Mouse (Mus musculus) embryonic facial prominence, embryonic 10.5 days (tissue): ENCODE results near the gene Olfr1056. TPM values are rescaled to one million over a fixed set of nuclear protein-coding genes. Genes with fewer than 3 reads are reported as not detected.
"Not testable (repeated sequence)": the region's sequence is repeated elsewhere in the genome, so short reads cannot be mapped to it uniquely, and the experiment has no call there.

Experiments used
- DNase-seq: peaks from one replicate; pipeline ENCODE4 v3.0.0-alpha.2; 2017; ENCODE audit warnings: low spot score
- H3K27ac ChIP-seq: fragments of 300-500 bp; sonication (generic); replicated peaks from 2 replicates; pipeline ENCODE4 v1.5.1; 2016; ENCODE audit warnings: mild to moderate bottlenecking
- H3K27me3 ChIP-seq: fragments of 300-500 bp; sonication (generic); replicated peaks from 2 replicates; pipeline ENCODE4 v1.6.1; 2016; ENCODE audit warnings: low read depth, mild to moderate bottlenecking; ENCODE audit not compliant: poor library complexity, severe bottlenecking
- H3K36me3 ChIP-seq: fragments of 300-500 bp; sonication (generic); replicated peaks from 2 replicates; pipeline ENCODE4 v1.6.1; 2016; ENCODE audit warnings: mild to moderate bottlenecking, moderate library complexity
- H3K4me1 ChIP-seq: fragments of 300-500 bp; sonication (generic); 2 replicates; pipeline ENCODE4 v1.6.1; 2016
- H3K4me3 ChIP-seq: fragments of 300-500 bp; sonication (generic); 2 replicates; pipeline ENCODE4 v1.5.1; 2016; ENCODE audit warnings: mild to moderate bottlenecking, moderate library complexity
- H3K9me3 ChIP-seq: fragments of 300-500 bp; sonication (generic); 2 replicates; pipeline ENCODE4 v1.6.1; 2016; ENCODE audit warnings: mild to moderate bottlenecking
- WGBS: fragments of 180-500 bp; shearing (Covaris S2); methylation state at CpG from one replicate; pipeline ENCODE4 v1.1.7; 2016; 5-methylcytosine and 5-hydroxymethylcytosine counted together
- polyA plus RNA-seq: library from polyadenylated mRNA; unstranded; fragments of >200 nt; fragmentation: Nextera tagmentation; extraction: Ambion mirVana; gene quantifications from 2 replicates; pipeline ENCODE4 v1.2.1, GENCODE M21; 2016

Gene Olfr1056
- not detected in 2 replicates for polyA plus RNA-seq

DNA sequence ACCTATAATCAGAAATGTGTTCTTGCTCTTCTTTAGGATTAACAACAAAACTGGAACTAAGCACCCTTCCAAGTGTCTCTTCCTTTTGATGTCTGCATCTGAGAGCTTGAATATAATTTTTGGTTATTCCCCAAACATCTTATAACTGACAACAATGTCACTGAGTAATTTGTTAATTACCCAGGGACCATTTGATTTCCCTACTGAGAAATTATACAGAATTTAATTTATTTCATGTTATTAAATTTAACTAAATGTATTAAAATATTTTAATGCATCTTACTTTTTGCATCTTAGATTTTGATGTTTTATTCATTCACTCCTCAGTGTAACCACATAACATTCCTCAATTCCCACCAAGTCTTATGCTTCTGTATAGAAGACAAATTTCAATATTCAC is at the start of gene Olfr1056:
TSS of gene Olfr1056 (minus strand) at position 101 of the 400 bp plus-strand sequence.
- Histone ChIP-seq H3K9me3 (no peaks in the 10 kb centered on the region), H3K36me3 (no peaks in the 10 kb centered on the region), H3K27ac (no peak within 1 kb of the TSS), H3K4me3 (no peak within 1 kb of the TSS), H3K4me1 (no peaks in the 10 kb centered on the region), H3K27me3 (no peaks in the 10 kb centered on the region)
- no peak for DNase-seq

- H3K36me3 ChIP-seq, result no peaks in the 10 kb centered on the region
- no peak for DNase-seq
- no peaks in the 10 kb centered on the region for H3K4me1 ChIP-seq
- no peaks in the 10 kb centered on the region for H3K9me3 ChIP-seq
- H3K27me3 ChIP-seq, result no peaks in the 10 kb centered on the region
- WGBS, result 95% methylated on average over 2 of the region's 2 CpGs
- H3K4me3 ChIP-seq, result no peak overlapping the region
- no peak overlapping the region for H3K27ac ChIP-seq
Measured at GRCm38 (mm10) chr2:86395114-86395513, 32.8 kb upstream of the Olfr1056 start.

DNA sequence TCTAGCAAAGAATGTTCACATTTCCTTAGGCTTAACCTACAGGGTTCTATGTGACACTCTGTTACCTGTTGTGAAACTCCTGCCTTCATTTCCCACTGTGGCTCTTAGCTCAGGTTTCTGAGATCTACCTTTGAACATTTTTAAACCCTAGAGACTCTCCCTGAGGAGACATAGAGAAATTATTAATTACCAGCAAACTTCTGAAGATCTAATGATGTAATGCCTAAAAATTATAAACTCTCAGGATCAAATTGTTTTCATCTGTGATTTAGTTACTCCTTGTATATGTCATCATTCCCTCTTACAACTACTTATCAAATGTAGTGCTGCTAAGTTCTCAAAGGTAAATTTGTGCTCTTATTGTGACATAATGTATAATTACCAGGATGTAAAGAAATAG is 26.2 kb upstream of the Olfr1056 start, which contains the start of gene Olfr1058:
TSS of gene Olfr1058 (minus strand) at position 101 of the 400 bp plus-strand sequence.
- not testable (repeated sequence) for H3K9me3 ChIP-seq, H3K36me3 ChIP-seq, H3K27ac ChIP-seq, H3K4me3 ChIP-seq, DNase-seq, H3K4me1 ChIP-seq, H3K27me3 ChIP-seq

DNA sequence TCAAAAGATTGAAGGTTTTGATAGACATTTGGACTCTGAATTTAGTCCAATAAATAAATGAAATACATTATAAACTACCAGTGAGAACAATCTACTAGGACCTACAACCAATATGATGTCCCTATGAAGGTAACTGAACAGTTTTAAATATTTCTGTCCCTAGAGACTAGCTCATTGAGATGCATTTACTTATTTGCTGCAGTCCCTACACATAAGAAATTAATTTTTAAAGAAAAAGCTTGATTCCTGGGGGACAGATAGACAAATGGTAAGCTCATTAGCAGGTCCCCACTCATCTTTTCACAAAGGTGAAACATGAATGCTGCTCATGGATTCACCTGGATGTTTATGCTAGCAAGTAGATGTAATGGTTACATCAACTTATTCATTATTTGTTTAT is 16.0 kb upstream of the Olfr1056 start, which contains the start of gene Olfr1057:
TSS of gene Olfr1057 (minus strand) at position 101 of the 400 bp plus-strand sequence.
- Histone ChIP-seq H3K4me3 (no peak within 1 kb of the TSS), H3K9me3 (no peaks in the 10 kb centered on the region), H3K27ac (no peak within 1 kb of the TSS), H3K27me3 (no peaks in the 10 kb centered on the region), H3K4me1 (no peaks in the 10 kb centered on the region), H3K36me3 (no peaks in the 10 kb centered on the region)
- no peak for DNase-seq

DNA sequence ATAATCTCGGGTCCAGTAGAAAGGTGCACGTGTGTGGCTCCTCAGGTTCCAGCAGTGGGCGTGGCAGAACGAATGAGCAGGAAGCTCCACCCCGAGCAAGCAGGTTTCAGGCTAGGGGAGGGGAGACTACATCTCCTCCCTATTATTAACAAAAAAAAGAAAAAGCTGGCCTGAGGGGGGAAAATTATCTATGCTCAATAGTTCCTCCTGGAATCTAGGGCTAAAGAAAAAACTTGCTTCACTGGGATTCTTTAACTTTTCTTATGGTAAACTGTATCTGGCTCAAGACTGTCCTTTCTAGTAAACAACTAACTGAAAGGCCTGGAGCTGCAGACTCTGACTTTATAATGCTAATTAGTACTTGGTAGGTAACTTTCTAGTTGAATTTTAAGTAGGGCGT is 4.1 kb upstream of the Olfr1056 start:
- not testable (repeated sequence) for H3K9me3 ChIP-seq, DNase-seq, H3K27ac ChIP-seq

DNA sequence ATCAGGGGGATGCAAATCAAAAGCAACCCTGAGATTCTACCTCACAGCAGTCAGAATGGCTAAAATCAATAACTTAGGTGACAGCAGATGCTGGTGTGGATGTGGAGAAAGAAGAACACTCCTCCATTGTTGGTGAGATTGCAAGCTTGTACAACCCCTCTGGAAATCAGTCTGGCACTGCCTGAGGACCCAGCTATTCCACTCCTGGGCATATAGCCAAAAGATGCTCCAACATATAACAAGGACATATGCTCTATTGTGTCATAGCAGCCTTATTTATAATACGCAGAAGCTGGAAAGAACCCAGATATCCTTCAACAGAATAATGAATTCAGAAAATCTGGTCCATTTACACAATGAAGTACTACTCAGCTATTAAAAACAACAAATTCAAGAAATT is 10.5 kb downstream of the Olfr1056 start:
- H3K4me3 ChIP-seq, H3K27ac ChIP-seq, DNase-seq, H3K27me3 ChIP-seq, H3K9me3 ChIP-seq, H3K36me3 ChIP-seq, H3K4me1 ChIP-seq: not testable (repeated sequence)
- 96% methylated on average over 1 of the region's 1 CpGs for WGBS

More for the DNA sequence above, 4.1 kb upstream of the Olfr1056 start:
- not testable (repeated sequence) for H3K36me3 ChIP-seq, H3K4me1 ChIP-seq, H3K4me3 ChIP-seq, H3K27me3 ChIP-seq
- WGBS, result 56% methylated on average over 3 of the region's 6 CpGs

- H3K4me3 ChIP-seq, result no peak within 1 kb of the TSS
- no peaks in the 10 kb centered on the region for H3K36me3 ChIP-seq
- no peaks in the 10 kb centered on the region for H3K27me3 ChIP-seq
- H3K9me3 ChIP-seq, result no peaks in the 10 kb centered on the region
- H3K27ac ChIP-seq, result no peak within 1 kb of the TSS
- 91% methylated on average over 5 of the region's 5 CpGs for WGBS
- no peaks in the 10 kb centered on the region for H3K4me1 ChIP-seq
- DNase-seq, result no peak
Measured at GRCm38 (mm10) chr2:86350184-86350583, 12.1 kb downstream of the Olfr1056 start, which contains the start of gene Olfr1055. Olfr1055 (minus strand) TSS chr2:86350284.

DNA sequence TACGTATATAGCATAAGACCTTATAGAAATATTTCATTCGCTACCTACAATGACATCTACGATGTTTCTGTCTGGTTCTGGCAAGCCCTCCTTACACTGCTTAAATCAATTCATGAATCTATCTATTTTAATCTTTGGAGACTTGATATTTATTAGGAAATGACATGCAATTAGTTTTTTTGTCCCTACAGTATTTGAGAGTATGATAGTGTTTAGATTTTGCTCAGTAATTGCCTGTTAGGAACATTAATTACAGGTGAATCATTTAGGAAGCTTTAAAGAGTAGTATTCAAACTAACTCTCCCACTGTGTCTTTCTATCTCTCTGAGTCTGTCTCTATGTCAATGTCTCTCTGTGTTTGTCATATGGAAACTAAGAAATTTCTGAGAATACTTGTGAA is 26.9 kb downstream of the Olfr1056 start, which contains the start of gene Olfr1054:
TSS of gene Olfr1054 (minus strand) at position 101 of the 400 bp plus-strand sequence.
- no peak within 1 kb of the TSS for H3K4me3 ChIP-seq
- H3K9me3 ChIP-seq, result no peaks in the 10 kb centered on the region
- no peaks in the 10 kb centered on the region for H3K27me3 ChIP-seq
- H3K4me1 ChIP-seq, result no peaks in the 10 kb centered on the region
- no peak within 1 kb of the TSS for H3K27ac ChIP-seq
- DNase-seq, result no peak
- H3K36me3 ChIP-seq, result no peaks in the 10 kb centered on the region
- WGBS, result 95% methylated on average over 3 of the region's 3 CpGs

GRCm38 (mm10) chr2:86315184-86315583 is 47.1 kb downstream of the Olfr1056 start, which contains the start of gene Olfr1053:
Olfr1053 (minus strand) TSS chr2:86315284.
- Histone ChIP-seq H3K9me3 (no peaks in the 10 kb centered on the region), H3K27ac (no peak within 1 kb of the TSS), H3K4me3 (no peak within 1 kb of the TSS), H3K36me3 (no peaks in the 10 kb centered on the region), H3K4me1 (no peaks in the 10 kb centered on the region), H3K27me3 (no peaks in the 10 kb centered on the region)
- WGBS, result 70% methylated on average over 3 of the region's 3 CpGs
- DNase-seq, result no peak

Other genes starting within 250 kb of the Olfr1056 start
- not detected in 2 replicates for gene Olfr1039, start 226.5 kb downstream of the Olfr1056 start, polyA plus RNA-seq
- not detected in 2 replicates for gene Olfr1040, start 215.7 kb downstream of the Olfr1056 start, polyA plus RNA-seq
- gene Olfr1042, start 200.6 kb downstream of the Olfr1056 start, polyA plus RNA-seq, result not detected in 2 replicates
- gene Olfr1043, start 194.9 kb downstream of the Olfr1056 start, polyA plus RNA-seq, result not detected in 2 replicates
- gene Olfr1044, start 184.6 kb downstream of the Olfr1056 start, polyA plus RNA-seq, result not detected in 2 replicates
- gene Olfr52, start 176.8 kb downstream of the Olfr1056 start, polyA plus RNA-seq, result not detected in 2 replicates
- not detected in 2 replicates for gene Olfr1045, start 159.5 kb downstream of the Olfr1056 start, polyA plus RNA-seq
- gene Olfr1046, start 143.2 kb downstream of the Olfr1056 start, polyA plus RNA-seq, result not detected in 2 replicates
- not detected in 2 replicates for gene Olfr1047, start 131.1 kb downstream of the Olfr1056 start, polyA plus RNA-seq
- gene Olfr1048, start 122.2 kb downstream of the Olfr1056 start, polyA plus RNA-seq, result not detected in 2 replicates
- not detected in 2 replicates for gene Olfr1049, start 104.1 kb downstream of the Olfr1056 start, polyA plus RNA-seq
- not detected in 2 replicates for gene Olfr1051, start 83.4 kb downstream of the Olfr1056 start, polyA plus RNA-seq
- not detected in 2 replicates for gene Olfr1052, start 70.0 kb downstream of the Olfr1056 start, polyA plus RNA-seq
- gene Olfr1053, start 47.2 kb downstream of the Olfr1056 start, polyA plus RNA-seq, result not detected in 2 replicates
- gene Olfr1054, start 27.0 kb downstream of the Olfr1056 start, polyA plus RNA-seq, result not detected in 2 replicates
- gene Olfr1055, start 12.2 kb downstream of the Olfr1056 start, polyA plus RNA-seq, result not detected in 2 replicates
- not detected in 2 replicates for gene Olfr1057, start 15.9 kb upstream of the Olfr1056 start, polyA plus RNA-seq
- not detected in 2 replicates for gene Olfr1058, start 26.1 kb upstream of the Olfr1056 start, polyA plus RNA-seq
- not detected in 2 replicates for gene Olfr1061, start 51.6 kb upstream of the Olfr1056 start, polyA plus RNA-seq
- gene Olfr1062, start 64.3 kb upstream of the Olfr1056 start, polyA plus RNA-seq, result not detected in 2 replicates
- gene Olfr1065, start 88.1 kb upstream of the Olfr1056 start, polyA plus RNA-seq, result not detected in 2 replicates
- not detected in 2 replicates for gene Olfr1066, start 93.8 kb upstream of the Olfr1056 start, polyA plus RNA-seq
- gene Olfr228, start 124.9 kb upstream of the Olfr1056 start, polyA plus RNA-seq, result not detected in 2 replicates
- not detected in 2 replicates for gene Olfr1076, start 146.0 kb upstream of the Olfr1056 start, polyA plus RNA-seq
- not detected in 2 replicates for gene Olfr1079, start 180.0 kb upstream of the Olfr1056 start, polyA plus RNA-seq
- not detected in 2 replicates for gene Olfr1080, start 195.8 kb upstream of the Olfr1056 start, polyA plus RNA-seq
- gene Olfr1082, start 236.5 kb upstream of the Olfr1056 start, polyA plus RNA-seq, result not detected in 2 replicates